Mouse (Mus musculus) heart, embryonic 13.5 days (tissue): ENCODE data around the gene Rab15. TPM values are rescaled to one million over a fixed set of nuclear protein-coding genes. Genes with fewer than 3 reads are reported as not detected.

Source experiments
- ATAC-seq: fragments of 200-750 bp; cut with Nextera tagmentation; 2 replicates; pipeline ENCODE4 v1.8.0; 2017; ENCODE audit warnings: moderate TSS enrichment; ENCODE audit not compliant: insufficient number of reproducible peaks, low FRiP score, low TSS enrichment; ENCODE audit errors: extremely low read depth
- H3K27ac ChIP-seq: fragments of 300-500 bp; sonication (generic); replicated peaks from 2 replicates; pipeline ENCODE4 v1.5.1; 2015; ENCODE audit warnings: moderate library complexity, mild to moderate bottlenecking, inconsistent platforms
- H3K27me3 ChIP-seq: fragments of 300-500 bp; sonication (generic); replicated peaks from 2 replicates; pipeline ENCODE4 v1.6.1; 2015; ENCODE audit warnings: mild to moderate bottlenecking, inconsistent platforms
- H3K36me3 ChIP-seq: fragments of 300-500 bp; sonication (generic); 2 replicates; pipeline ENCODE4 v1.6.1; 2015; ENCODE audit warnings: mild to moderate bottlenecking, inconsistent platforms
- H3K4me1 ChIP-seq: fragments of 300-500 bp; sonication (generic); 2 replicates; pipeline ENCODE4 v1.6.1; 2015; ENCODE audit warnings: inconsistent platforms
- H3K4me2 ChIP-seq: fragments of 300-500 bp; sonication (generic); 2 replicates; pipeline ENCODE4 v1.6.1; 2015; ENCODE audit warnings: inconsistent platforms, mild to moderate bottlenecking, moderate library complexity
- H3K4me3 ChIP-seq: fragments of 300-500 bp; sonication (generic); 2 replicates; pipeline ENCODE4 v1.5.1; 2015; ENCODE audit warnings: moderate library complexity, mild to moderate bottlenecking, inconsistent platforms
- H3K9ac ChIP-seq: fragments of 300-500 bp; sonication (generic); 2 replicates; pipeline ENCODE4 v1.6.1; 2015; ENCODE audit warnings: inconsistent platforms, mild to moderate bottlenecking, moderate library complexity
- H3K9me3 ChIP-seq: fragments of 300-500 bp; sonication (generic); 2 replicates; pipeline ENCODE4 v1.6.1; 2016; ENCODE audit warnings: inconsistent platforms
- WGBS: fragments of 180-500 bp; shearing (Covaris S2); methylation state at CpG from one replicate; pipeline ENCODE4 v1.1.7; 2015; ENCODE audit warnings: mixed read lengths; 5-methylcytosine and 5-hydroxymethylcytosine counted together
- polyA plus RNA-seq: library from polyadenylated mRNA; unstranded; fragments of >200 nt; fragmentation: Nextera tagmentation; extraction: Ambion mirVana; gene quantifications from 2 replicates; pipeline ENCODE4 v1.2.1, GENCODE M21; 2015

The Rab15 gene
- polyA plus RNA-seq, 1 experiment from 2014 or later = 4.1 TPM

DNA sequence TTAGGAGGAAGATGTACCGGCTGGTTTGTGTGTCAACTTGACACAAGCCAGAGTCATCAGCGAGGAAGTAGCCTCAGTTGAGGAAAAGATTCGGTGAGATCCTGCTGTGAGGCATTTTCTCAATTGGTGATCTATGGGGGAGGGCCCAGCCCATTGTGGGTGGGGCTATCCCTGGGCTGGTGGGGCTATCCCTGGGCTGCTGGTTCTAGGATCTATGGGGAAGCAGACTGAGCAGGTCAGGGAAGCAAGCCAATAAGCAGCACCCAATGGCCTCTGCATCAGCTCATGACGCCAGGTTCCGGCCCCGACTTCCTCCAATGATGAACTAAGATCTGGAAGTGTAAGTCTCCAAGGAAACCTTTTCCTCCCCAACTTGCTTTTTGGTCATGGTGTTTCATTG, 17.4 kb upstream of the Rab15 start:
- ATAC-seq = no peak
- peaks cover 13% of the 10 kb centered on the region for H3K4me1 ChIP-seq
- no peaks in the 10 kb centered on the region for H3K9me3 ChIP-seq
- WGBS = 66% methylated on average over 6 of the region's 6 CpGs
- H3K36me3 ChIP-seq = peaks cover 7% of the 10 kb centered on the region
- no peak overlapping the region for H3K4me3 ChIP-seq
- no peak overlapping the region for H3K9ac ChIP-seq
- H3K27me3 ChIP-seq = peaks cover 3% of the 10 kb centered on the region; the same call in 1 of the 2 replicates
- H3K4me2 ChIP-seq = no peak overlapping the region
- no peak overlapping the region for H3K27ac ChIP-seq

DNA sequence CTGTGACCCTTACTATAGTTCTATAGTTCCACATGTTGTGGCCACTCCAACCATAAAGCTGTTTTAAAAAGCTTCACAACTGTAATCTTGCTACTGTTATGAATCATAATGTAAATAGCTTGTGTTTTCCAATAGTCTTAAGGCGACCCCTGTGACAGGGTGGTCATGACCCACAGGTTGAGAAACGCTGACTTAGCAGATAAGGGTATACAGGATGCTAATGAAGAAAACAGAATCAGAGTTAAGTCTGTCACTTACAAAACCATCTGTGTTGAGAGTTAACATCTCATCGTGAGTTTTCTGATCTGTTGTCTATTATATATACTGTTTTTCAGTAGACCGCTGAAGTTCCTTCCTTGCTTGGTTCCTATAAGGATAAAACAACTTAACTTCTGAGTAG, 16.6 kb upstream of the Rab15 start:
- 84% methylated on average over 4 of the region's 4 CpGs for WGBS
- H3K4me2 ChIP-seq = no peak overlapping the region
- H3K9me3 ChIP-seq = no peaks in the 10 kb centered on the region
- peaks cover 7% of the 10 kb centered on the region for H3K36me3 ChIP-seq
- peaks cover 4% of the 10 kb centered on the region; the same call in 1 of the 2 replicates for H3K27me3 ChIP-seq
- no peak for ATAC-seq
- H3K4me3 ChIP-seq = no peak overlapping the region
- no peak overlapping the region for H3K9ac ChIP-seq
- H3K4me1 ChIP-seq = peaks cover 13% of the 10 kb centered on the region
- no peak overlapping the region for H3K27ac ChIP-seq

DNA sequence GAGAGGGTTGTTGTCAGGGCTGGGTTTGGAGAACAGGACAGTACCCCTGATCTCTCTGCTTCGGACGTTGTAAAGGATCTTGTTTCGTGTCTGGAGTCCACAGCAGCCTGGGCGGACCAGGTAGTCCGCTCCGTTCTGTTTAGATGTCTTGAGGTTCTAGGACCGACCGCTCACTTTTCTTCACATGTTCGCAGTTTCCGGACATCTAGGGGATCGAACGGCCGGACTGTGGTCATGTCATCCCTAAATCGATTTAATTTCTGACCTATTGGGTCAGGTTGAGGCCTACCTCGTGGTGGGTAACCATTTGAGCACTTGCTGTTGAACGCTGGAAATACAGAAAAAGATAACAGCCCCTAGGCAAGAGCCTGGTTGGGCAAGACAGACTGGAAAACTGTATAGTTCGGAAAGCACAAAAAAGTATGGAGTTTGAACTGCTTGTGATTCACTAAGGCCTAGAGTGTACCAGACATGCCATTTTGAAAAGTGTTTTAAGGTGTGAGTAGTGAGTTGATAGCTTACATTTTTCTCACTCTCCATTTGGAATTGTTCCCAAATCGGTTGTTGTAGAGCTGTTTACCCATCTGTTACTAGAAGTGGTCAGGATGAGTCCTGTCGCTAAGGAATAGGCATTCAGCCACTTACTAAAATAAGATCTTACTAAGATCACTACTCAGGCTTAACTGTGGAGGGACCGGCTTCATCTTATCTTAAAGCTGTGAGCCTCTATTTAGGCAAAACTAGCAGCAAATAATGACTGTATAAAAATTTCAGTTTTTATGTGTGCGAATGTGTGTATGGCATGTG, 15.3 kb upstream of the Rab15 start:
- ATAC-seq = no peak
- peak overlapping the region; percentile 72; the same call in 1 of the 2 replicates for H3K27ac ChIP-seq
- no peaks in the 10 kb centered on the region for H3K9me3 ChIP-seq
- peak overlapping the region; percentile 84 for H3K4me2 ChIP-seq
- H3K9ac ChIP-seq = peak overlapping the region; percentile 91
- peak overlapping the region; percentile 85 for H3K4me3 ChIP-seq
- H3K27me3 ChIP-seq = peaks cover 11% of the 10 kb centered on the region; the same call in 1 of the 2 replicates
- peaks cover 13% of the 10 kb centered on the region for H3K4me1 ChIP-seq
- H3K36me3 ChIP-seq = peaks cover 5% of the 10 kb centered on the region
- WGBS = 10% methylated on average over 21 of the region's 21 CpGs

DNA sequence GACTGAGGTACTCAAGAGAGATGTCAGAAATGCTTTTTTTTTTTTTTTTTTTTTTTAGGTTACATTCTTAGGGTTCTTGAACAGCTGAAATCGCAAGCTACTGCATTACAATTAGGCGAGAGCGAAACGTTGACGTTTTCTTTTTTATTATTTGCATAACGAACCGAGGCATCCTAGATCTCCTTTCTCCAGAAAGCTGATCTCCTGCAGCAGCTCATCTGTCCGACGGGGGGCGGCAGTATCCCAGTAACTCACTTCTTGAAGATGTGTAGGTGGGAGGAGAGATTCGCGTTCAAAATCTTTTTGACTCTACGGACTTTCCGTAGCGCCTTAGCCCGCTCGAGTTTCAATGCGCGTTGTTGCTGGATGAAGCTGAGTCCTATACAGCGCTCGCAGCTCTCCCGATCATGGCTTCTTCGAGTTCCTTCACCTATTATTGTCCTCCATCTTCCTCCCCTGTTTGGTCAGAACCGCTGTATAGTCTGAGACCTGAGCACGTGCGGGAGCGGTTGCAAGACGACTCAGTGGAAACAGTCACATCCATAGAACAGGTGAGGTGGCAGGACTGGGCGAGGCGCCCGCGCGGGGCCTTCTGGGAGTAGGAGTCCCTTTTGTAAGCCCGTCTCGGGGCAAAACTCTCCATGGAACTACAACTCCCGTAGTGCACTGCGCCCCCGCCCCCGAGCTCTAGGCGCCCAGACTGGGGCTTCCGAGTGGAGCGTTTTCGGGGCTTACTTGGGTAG, 14.6 kb upstream of the Rab15 start:
- Histone ChIP-seq H3K9me3 (no peaks in the 10 kb centered on the region), H3K4me1 (peaks cover 13% of the 10 kb centered on the region), H3K4me2 (peak overlapping the region; percentile 84), H3K4me3 (peak overlapping the region; percentile 85), H3K9ac (peak overlapping the region; percentile 91), H3K36me3 (no peaks in the 10 kb centered on the region), H3K27me3 (peaks cover 11% of the 10 kb centered on the region; the same call in 1 of the 2 replicates), H3K27ac (peak overlapping the region; percentile 72)
- WGBS = 1% methylated on average over 43 of the region's 43 CpGs
- peak; percentile 97 for ATAC-seq

DNA sequence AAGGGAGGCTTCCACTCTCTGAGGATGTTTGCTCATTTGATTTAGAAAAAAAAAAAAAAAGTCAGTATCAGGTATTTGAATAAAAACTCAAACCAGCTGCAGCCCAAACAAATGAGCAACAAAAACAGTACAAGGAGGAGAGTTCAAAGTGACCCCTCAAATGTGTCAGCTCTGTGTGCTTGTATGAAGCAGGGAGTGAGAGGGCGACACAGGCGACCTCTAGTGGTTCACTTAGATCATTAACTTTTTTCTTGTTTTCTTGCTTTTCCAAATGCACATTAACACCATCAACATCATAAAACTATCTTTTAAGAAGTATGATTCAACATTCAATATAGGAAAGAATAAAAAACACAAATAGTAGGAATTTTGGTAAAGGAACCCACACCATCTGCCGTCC, 10.0 kb upstream of the Rab15 start:
- Histone ChIP-seq H3K9ac (no peak overlapping the region), H3K4me1 (peaks cover 3% of the 10 kb centered on the region; the same call in 1 of the 2 replicates), H3K4me2 (no peak overlapping the region), H3K27me3 (peaks cover 11% of the 10 kb centered on the region; the same call in 1 of the 2 replicates), H3K9me3 (no peaks in the 10 kb centered on the region), H3K4me3 (no peak overlapping the region), H3K27ac (no peak overlapping the region), H3K36me3 (no peaks in the 10 kb centered on the region)
- 6% methylated on average over 3 of the region's 3 CpGs for WGBS
- ATAC-seq = no peak

DNA sequence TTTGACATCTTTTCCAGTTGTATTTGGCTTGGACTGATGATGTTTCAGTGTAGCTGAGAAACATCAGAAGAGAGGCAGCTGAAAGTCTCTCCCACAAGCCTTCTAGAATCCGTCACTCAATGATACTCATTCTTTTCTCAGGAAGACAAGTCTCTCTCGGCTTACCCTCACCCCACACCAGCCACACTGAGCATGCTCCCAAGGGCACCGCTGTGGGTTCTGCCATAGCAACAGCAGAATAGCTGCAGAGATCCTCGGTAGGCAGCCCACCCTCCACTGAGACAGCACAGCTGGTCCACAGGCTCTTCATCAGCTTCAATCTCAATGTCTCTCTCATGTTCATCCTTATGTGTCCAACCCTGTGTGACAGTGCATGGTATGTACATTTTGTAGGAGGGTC, 2.6 kb upstream of the Rab15 start:
- no peak overlapping the region for H3K4me3 ChIP-seq
- peaks cover 50% of the 10 kb centered on the region for H3K27me3 ChIP-seq
- peaks cover 14% of the 10 kb centered on the region for H3K4me1 ChIP-seq
- 40% methylated on average over 4 of the region's 4 CpGs for WGBS
- no peak overlapping the region for H3K9ac ChIP-seq
- H3K36me3 ChIP-seq = no peaks in the 10 kb centered on the region
- no peaks in the 10 kb centered on the region for H3K9me3 ChIP-seq
- H3K4me2 ChIP-seq = no peak overlapping the region
- H3K27ac ChIP-seq = no peak overlapping the region
- ATAC-seq = no peak

DNA sequence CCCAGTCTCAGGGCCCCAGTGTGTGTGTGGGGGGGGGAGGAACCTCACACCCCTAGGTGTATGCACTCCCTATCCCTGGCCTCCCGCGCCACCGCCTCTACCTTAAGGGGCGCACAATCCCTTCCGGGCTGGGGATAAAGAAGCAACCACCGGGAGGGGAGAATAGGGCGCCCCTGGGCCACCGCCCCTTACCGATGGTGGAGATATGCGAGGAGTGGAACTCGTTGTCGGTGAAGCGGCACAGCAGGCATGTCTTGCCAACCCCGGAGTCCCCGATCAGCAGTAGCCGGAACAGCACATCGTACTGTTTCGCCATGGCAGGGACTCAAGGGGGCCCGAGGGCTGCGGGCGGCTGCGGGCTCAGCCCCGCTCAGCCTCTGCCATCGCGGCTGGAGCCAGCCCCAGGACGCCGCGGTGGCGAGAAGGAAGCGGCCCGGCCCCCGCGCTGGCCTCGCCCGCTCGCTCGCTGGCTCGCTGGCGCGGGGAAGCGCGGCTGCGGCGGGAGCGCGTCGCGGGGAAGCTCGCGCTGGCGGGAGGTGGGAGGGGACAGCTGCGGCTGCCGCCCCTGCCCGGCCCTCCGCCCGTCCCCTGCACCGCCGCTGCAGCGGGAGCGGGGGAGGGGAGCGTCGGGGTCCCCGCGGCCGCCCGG, 582 bp downstream of the Rab15 start:
- Histone ChIP-seq H3K4me3 (peak overlapping the region; percentile 76), H3K27me3 (peaks cover 68% of the 10 kb centered on the region), H3K36me3 (no peaks in the 10 kb centered on the region), H3K4me1 (peaks cover 21% of the 10 kb centered on the region), H3K9ac (peak overlapping the region; percentile 90), H3K9me3 (no peaks in the 10 kb centered on the region), H3K27ac (no peak overlapping the region), H3K4me2 (peak overlapping the region; percentile 98)
- 0 out of 2 replicates have a peak, but pooled peaks have one; percentile 14 for ATAC-seq
- whole genome bisulfite sequencing = under 1% methylated on average over 49 of the region's 66 CpGs

DNA sequence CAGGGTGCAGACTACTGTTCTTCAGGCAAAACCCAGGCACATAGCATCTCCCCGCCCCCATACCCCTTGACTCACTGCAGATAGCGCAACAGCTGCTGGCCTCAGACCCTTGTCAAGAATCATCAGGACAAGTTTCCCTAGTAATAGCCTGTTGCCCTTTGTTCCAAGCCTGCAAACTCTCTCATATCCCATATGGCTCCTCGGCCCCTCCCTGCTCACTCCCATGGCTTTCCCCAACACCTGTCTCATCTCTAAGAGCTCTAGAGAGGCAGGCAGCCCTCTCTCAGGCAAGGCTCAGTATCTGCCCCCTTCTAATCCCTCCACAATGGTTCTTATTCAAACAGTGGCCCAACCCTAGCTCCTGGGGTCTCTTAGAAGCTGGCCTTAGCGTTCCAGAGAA, 2.1 kb downstream of the Rab15 start:
- Histone ChIP-seq H3K4me1 (peaks cover 22% of the 10 kb centered on the region), H3K4me2 (0 out of 2 replicates have a peak overlapping the region, but pooled peaks have one; percentile 98), H3K9ac (no peak overlapping the region), H3K9me3 (no peaks in the 10 kb centered on the region), H3K27me3 (peaks cover 72% of the 10 kb centered on the region), H3K27ac (no peak overlapping the region), H3K4me3 (no peak overlapping the region), H3K36me3 (no peaks in the 10 kb centered on the region)
- ATAC-seq = no peak
- 49% methylated on average over 4 of the region's 4 CpGs for WGBS

DNA sequence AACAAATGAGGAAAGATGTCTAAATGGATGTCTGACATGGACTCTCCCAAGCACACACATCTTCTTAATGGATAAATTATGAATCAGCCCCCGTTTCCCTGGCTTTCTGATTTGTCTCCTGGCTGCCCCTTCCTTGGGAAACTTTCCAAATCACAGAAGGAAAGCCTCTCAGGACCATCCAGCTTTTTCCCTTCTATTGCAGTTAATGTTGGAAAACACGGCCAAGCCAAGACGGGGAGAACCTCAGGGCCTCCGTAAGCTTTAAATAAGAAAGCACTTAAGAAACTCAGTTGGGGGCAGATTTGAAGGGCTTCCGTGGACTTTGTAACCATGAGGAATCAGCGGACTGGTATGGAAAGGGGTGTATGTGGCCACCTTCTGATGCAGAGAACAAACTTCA, 2.9 kb downstream of the Rab15 start:
- no peak for ATAC-seq

DNA sequence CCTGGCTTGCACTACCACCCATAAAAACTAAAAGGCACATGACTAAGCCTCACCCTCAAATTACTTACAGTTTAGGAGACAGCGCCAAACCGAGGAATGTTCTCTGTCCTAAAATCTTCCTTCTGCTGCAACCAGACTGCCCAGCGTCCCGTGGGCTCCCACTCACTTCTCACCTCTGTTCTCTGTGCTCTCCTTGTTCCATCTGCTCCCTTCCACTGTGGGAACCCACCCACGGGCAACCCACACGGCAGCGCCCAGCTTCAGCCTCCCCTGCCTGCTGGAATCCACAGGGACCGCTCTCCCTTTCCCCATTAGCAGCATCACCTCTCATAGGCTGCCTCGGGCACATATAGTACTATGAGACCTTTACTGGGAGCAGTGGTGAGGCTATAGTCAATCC, 3.8 kb downstream of the Rab15 start:
- no peaks in the 10 kb centered on the region for H3K36me3 ChIP-seq
- no peak overlapping the region for H3K4me2 ChIP-seq
- H3K27me3 ChIP-seq = peaks cover 56% of the 10 kb centered on the region
- H3K4me3 ChIP-seq = no peak overlapping the region
- peaks cover 18% of the 10 kb centered on the region for H3K4me1 ChIP-seq
- no peaks in the 10 kb centered on the region for H3K9me3 ChIP-seq
- H3K9ac ChIP-seq = no peak overlapping the region
- 81% methylated on average over 9 of the region's 9 CpGs for WGBS
- no peak overlapping the region for H3K27ac ChIP-seq
- ATAC-seq = no peak

More for the DNA sequence above, 2.9 kb downstream of the Rab15 start:
- Histone ChIP-seq H3K36me3 (no peaks in the 10 kb centered on the region), H3K4me3 (no peak overlapping the region), H3K27me3 (peaks cover 65% of the 10 kb centered on the region), H3K9me3 (no peaks in the 10 kb centered on the region), H3K4me1 (peaks cover 22% of the 10 kb centered on the region), H3K27ac (no peak overlapping the region), H3K4me2 (no peak overlapping the region), H3K9ac (no peak overlapping the region)
- 74% methylated on average over 6 of the region's 6 CpGs for WGBS

DNA sequence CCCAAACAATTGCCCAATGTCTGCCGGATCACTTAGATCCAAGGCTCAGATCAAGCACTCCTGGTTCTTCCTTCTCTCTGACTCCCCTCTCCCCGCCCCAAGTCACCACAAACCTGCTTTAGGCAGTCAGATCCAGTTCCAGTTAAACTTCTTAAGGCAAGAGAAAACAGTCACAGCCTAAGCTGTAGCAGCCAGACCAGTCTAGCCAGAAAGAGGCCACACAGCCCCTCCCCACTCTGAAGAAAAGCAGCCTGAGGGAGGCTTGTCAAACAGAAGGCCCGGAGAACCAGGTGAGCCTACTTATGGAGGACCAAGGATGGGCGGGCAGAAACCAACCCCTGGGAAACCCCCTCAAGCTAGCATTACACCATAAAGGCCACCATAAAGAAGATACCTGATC, 4.6 kb downstream of the Rab15 start:
- Histone ChIP-seq H3K4me2 (no peak overlapping the region), H3K27ac (no peak overlapping the region)

More for the DNA sequence above, 4.6 kb downstream of the Rab15 start:
- H3K9ac ChIP-seq = no peak overlapping the region
- H3K36me3 ChIP-seq = no peaks in the 10 kb centered on the region
- H3K4me1 ChIP-seq = peaks cover 18% of the 10 kb centered on the region
- peaks cover 48% of the 10 kb centered on the region for H3K27me3 ChIP-seq
- no peaks in the 10 kb centered on the region for H3K9me3 ChIP-seq
- H3K4me3 ChIP-seq = no peak overlapping the region
- no peak for ATAC-seq
- 63% methylated on average over 4 of the region's 4 CpGs for WGBS
